Mouse (Mus musculus) 3134 (cell line): ENCODE data around the gene Wdr63.
"Not testable (repeated sequence)": the region's sequence is repeated elsewhere in the genome, so short reads cannot be mapped to it uniquely, and the experiment has no call there.

Source experiments
- DNase-seq: peaks from one replicate; pipeline ENCODE4 v3.0.0-alpha.2; 2011; ENCODE audit warnings: low spot score; ENCODE audit not compliant: insufficient read length; ENCODE audit errors: extremely low read depth

Wdr63 gene

DNA sequence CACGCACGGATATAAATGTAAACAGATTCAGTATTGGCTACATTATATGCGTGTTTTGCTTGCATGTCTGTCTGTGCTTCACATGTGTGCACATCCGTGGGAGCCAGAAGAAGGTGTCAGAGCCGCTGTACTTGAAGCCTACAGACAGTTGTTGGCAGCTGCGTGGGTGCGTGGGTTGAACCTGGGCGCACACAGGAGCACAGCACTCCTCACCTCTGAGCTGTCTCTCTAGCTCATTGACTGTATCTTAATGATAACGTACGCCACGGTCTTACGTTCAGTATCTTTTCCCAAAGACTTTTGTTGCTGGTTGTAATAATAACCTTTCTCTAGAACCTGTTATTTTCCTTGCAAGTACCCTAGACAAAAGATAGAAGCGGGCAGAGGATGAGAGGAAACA is 91.0 kb downstream of the Wdr63 start:
- no peak for DNase-seq

DNA sequence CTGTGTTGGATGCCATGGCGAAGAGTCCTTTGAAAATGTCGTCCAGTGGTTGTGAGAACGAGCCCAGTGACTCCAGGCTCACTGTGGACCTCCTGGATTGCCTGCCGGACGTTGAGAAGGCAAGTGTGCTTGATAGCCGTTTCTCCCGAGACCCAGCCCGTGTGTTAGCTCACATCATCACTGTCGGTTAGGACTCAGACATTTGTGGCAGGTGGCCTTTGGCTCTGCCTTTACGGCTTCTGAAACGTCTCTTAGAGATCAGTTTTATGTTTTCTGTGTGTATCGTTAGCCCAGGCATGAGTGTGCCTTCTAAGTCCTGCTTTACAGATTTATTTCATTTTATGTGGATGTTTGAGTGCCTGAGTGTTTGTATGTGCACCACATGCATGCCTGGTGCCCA is 93.6 kb downstream of the Wdr63 start:
- DNase-seq, result no peak

DNA sequence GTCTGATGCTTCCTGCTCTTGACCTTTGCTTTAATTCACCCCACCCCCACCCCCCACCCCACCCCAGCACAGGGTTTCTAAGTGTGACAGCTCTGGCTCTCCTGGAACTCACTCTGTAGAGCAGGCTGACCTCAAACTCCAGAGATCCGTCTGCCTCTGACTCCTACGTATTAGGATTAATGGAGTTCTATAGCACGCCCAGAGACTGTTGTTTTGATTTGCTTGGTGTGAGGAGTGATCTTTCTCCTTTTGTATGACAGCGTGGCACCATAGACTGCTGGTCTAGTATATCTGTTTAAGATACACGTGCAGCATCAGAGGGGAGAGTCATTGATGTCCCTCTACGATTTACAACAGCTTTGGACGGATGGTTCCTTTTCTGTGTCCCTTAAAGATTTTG is 94.4 kb downstream of the Wdr63 start:
- DNase-seq, result no peak

DNA sequence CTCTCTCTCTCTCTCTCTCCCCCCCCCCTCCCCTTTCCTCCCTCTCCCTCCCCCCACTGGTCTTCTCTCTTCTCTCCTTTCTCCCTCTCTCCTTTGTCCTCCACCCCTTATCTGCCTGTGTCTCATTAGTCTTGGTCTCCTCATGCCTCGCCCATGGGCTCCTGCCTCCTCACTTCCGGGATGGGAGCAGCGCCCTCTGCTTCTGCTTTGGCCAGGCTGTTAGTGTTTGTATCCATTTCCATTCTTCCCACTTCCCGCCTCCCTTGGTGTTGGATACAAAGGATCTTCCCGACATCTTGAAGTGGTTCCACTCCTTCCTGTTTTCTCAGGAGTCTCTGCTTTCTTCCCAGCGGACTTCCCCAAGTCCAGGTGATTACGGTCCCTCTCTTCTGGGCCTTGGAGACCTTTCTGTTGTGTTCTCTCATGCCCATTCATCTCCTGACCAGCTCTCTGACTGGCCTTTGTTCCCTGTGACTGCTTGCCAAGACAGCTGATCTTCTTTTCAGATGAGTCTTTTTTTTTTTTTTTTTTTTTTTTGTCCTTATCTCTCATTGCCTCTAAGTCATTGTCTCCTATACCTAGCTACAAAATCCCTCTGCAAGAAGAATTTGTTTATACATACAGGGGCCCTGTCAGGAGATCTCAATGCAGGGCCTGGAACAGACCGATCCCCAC is 96.2 kb downstream of the Wdr63 start:
- DNase-seq, result no peak

DNA sequence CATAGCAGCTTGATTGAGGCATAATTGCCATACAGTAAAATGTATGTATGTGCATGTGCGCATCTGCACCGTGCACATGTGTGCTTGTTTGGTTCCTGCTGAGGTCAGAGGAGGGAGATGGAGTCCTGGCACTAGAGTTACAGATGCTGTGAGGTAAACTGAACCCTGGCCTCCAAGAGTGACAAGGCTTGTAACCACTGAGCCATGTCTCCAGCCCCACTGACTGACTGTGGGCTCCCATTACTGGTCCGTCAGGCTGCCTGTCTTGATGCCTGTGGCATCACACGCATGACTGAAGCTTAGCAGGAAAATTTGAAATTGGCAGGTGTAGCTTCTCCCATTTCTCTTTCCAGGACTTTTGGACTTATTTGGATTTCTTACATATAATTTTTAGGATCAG is 97.2 kb downstream of the Wdr63 start:
- DNase-seq, result no peak

DNA sequence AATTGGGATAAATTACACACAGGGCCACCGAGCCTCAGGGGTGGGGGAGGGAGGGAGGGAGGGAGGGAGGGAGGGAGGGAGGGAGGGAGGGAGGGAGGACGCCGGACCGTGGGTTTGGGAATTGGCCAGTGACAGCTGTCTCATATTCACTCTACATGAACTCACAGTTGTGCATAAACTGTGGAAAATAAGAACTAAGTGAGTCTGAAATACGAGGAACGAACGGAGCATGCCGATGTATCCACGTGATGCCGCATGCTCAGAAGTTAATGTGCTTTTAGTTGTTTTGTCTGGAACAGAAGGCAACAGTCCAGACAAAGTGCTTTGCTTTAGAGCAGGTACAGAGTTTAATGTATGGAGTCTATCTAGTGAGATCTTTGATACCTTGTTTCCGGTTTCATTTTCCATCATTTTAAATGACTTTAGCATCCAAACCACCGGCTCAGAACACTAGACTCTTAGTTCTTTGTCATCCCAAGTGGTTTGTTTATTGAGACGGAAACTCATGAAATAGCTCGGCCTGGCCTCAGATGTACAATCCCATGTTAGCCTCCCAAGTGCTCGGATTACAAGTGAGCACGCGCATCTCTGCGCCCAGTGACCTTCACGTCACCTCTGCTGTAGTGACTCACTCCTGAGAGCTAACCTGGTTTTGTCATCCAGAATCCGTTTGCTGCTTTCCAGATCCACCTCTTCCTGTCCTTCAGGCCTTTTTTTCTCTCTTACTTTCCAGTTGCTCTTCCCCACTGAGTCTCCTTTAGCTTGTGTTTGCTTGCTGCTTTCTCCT is 97.9 kb downstream of the Wdr63 start:
- DNase-seq, result no peak

DNA sequence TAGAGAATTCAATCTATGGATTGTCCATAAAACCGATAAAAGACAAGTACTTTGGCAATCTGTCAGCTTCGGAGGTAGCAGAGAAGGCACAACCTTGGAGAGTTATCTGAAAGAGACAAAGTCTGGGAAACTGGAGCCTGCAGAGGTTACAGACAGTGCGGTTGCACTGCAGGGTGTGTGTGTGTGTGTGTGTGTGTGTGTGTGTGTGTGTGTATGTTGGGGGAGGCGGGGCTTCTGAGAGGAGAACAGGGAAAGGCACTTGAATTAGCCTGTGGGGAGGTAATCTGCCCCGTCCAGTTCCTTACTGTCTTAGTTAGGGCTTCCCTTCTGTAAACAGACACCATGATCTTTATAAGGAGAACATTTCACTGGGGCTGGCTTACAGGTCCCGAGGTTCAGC is 100.1 kb downstream of the Wdr63 start:
- no peak for DNase-seq

DNA sequence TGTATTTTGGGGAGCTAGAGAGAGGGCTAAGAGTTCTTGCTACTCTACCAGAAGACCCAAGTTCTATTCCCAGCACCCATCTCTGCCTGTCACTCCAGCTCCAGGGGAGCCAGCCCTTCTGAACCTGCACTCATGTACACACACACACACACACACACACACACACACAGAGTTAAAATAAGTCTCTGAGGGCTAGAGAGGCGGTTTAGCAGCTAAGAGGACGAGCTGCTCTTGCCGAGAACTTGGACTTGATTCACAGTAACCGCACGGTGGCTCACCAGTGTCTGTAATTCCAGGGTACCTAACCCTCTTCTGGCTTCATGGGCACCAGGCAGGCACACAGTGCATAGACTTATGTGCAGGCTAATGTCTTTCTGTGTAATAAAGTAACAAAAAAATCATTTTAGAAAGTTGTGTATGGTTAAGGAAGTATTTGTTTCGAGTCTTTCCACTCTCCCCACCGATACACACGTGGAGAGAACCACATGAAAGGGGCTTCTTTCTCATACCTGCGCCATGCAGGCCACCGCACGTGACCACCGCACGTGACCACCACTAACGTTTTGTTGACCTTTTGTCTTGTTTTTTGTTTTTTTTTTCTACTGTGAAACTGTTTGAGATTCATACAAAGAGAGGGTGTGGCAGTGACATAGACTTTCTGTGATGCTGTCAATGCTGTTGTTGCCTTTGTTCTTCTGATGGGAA is 103.4 kb downstream of the Wdr63 start:
- DNase-seq, result no peak

DNA sequence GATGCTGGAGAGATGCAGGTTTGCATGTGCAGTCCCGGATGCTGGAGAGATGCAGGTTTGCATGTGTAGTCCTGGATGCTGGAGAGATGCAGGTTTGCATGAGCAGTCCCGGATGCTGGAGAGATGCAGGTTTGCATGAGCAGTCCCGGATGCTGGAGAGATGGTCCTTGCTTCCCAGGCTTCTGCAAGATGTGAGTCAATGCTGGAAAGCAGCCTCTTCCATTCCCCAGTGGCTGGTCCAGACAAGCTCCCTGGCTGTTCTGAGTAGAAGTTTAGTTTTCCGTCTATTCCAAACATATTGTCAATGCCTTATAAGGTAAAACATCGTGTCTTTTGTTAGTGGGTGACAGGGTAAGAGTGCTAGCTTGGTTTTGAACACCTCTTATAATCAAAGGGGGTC is 111.4 kb downstream of the Wdr63 start:
- not testable (repeated sequence) for DNase-seq

DNA sequence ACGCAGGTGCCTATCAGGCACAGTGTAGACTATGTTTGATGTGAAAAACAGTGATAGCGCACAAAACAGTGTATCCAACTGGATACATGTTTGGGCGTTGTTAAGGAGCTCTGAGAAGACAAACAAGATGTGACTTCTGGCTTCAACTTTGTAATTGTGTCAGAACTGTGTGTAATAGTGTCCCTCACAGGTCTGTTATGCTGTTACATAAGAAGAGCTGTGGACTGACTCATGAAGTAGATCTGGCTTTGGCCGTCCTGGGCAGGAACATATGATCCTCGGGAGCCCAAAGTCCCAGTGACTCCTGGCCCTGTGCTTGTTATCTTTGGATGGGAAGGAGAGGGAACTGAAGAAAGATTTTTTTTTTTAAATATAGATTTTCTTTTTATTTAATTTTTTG is 112.4 kb downstream of the Wdr63 start:
- DNase-seq, result no peak

DNA sequence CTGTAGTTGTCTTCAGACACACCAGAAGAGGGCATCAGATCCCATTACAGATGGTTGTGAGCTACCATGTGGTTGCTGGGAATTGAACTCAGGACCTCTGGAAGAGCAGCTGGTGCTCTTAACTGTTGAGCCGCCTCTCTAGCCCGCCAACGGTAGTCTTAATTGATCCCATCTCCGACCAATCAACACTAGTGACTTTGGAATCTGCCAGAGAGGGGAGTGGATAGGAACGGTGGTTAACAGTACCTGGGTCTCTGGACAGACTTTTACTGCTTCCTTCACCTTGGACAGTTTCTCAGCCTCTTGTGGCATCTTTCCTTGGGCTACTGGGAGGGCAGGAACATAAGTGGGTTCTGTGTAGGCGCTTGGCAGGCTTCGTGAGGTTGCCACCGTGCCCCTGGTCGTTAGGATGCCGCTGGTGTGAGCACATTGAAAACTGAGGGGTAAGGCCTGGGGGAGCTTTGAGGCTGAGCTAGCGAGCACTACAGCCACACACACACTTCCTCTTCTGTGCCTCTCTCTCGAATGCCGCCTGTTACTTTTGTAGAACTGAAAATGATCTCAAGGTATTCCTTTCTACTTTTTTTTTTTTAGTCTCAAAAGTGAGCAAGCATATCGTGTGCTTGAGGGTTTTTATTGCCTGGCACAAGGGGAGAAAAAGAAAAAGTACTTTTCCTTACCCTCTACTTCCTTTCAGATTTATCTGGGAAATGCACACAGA is 114.3 kb downstream of the Wdr63 start:
- DNase-seq, result no peak

DNA sequence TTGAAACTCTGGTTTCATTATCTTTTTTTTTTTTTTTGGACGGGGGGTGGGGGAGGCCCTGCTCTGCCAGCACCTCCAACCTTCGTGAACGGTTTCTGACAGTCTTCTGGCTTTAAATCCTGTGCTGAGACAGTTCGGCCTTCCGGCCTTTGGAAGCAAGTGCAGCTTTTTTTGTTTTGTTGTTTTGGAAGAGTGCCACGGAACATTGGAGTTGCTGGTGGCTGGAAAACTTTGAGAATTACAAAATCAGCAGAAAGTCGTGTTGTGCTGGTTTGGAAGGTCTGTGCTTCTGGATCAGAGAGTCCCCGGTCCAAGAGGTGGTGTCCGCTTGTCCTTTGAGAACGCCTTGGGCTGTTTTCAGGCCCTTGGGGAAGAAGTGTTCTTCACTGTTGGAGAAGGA is 115.1 kb downstream of the Wdr63 start:
- DNase-seq, result no peak

DNA sequence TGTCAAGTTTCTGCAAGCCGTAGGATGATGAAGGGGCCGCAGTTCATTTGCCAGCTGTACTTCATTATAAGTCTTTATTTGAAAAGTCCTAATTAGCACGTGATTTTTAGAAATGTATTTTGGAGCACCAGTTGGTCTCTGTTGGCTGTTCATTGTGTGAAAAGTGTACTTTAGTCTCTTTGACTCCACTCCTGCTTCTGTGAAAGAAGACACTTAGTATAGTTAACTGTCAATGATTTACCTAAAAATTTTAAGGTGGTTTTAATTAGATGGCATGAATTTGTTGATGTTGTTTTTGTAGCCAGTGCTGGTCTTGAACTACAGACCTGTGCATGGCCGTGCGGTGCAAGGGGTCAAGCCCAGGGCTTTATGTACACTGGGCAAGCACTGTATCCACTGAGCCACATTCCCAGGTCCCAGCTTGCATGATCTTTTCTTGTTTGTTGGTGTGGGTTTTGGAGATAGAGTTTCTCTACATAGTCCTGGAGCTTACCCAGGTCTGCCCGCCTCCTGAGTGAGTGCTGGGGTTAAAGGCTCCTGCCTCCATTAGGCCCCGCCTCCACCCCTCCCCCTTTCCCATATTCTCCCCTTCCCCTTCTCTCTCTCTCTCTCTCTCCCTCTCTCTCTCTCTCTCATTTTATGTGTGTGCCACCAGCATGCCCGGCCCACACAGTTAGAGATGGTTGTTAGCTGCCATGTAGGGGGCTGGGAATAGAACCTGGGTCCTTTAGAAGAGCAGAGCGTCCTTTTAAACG is 115.8 kb downstream of the Wdr63 start:
- DNase-seq, result no peak

DNA sequence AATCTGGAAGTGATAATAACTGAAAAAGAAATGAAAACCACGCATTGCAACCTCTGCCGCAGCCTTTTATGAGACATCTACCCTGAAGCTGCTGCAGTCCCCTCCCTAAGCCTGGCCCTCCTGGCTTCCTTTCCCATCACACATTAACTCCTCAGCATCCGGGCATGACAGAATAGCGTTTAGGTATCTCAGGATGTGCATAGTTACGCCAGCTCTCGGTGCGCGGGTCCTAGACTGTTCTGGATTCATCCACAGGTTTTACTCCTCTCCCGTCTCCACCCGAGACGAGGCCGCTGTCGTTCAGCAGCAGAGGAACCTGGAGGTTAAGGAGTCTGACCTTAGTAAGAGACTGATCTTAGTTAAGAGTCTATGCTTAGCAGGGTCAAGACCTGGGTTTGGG is 116.8 kb downstream of the Wdr63 start:
- no peak for DNase-seq
